Mouse (Mus musculus) layer of hippocampus, adult 18-20 months (tissue): ENCODE results near the gene Scarf2. TPM values are rescaled to one million over a fixed set of nuclear protein-coding genes. Genes with fewer than 3 reads are reported as not detected.

Source experiments
- DNase-seq, 2 experiments: peaks; one replicate each; pipeline ENCODE4 v3.0.0; 2022; ENCODE audit warnings: low spot score in 2 of 2
- total RNA-seq, 2 experiments: library from RNA; stranded (reverse); gene quantifications; 2 replicates each; pipeline ENCODE4 v1.2.3; 2021

The Scarf2 gene
- total RNA-seq, 2 experiments from 2014 or later, result 1.5 to 2.5 TPM

GRCm38 (mm10) chr16:17798321-17799180 is 1.5 kb downstream of the Scarf2 start:
- no peak for DNase-seq

GRCm38 (mm10) chr16:17799584-17799983 is 2.5 kb downstream of the Scarf2 start:
- no peak for DNase-seq

- no peak for DNase-seq
Observed at GRCm38 (mm10) chr16:17801777-17802455, 4.8 kb downstream of the Scarf2 start.

GRCm38 (mm10) chr16:17802456-17802838 is 5.4 kb downstream of the Scarf2 start:
- DNase-seq, result no peak

GRCm38 (mm10) chr16:17802839-17803674 is 6.0 kb downstream of the Scarf2 start:
- DNase-seq, result peak in 1 of 2 experiments; percentile 45

- DNase-seq, result no peak
Observed at GRCm38 (mm10) chr16:17803675-17804448, 6.8 kb downstream of the Scarf2 start.

- no peak for DNase-seq
Observed at GRCm38 (mm10) chr16:17804449-17804912, 7.4 kb downstream of the Scarf2 start.

GRCm38 (mm10) chr16:17804982-17805381 is 7.9 kb downstream of the Scarf2 start:
- no peak for DNase-seq

- peak in 1 of 2 experiments; percentile 47 for DNase-seq
Observed at GRCm38 (mm10) chr16:17806581-17807191, 9.6 kb downstream of the Scarf2 start.

GRCm38 (mm10) chr16:17807192-17808009 is 10.3 kb downstream of the Scarf2 start:
- DNase-seq, result peak; percentile 88 to 92

GRCm38 (mm10) chr16:17809125-17809524 is 12.0 kb downstream of the Scarf2 start:
- DNase-seq, result no peak

GRCm38 (mm10) chr16:17809711-17810110 is 12.6 kb downstream of the Scarf2 start:
- no peak for DNase-seq

GRCm38 (mm10) chr16:17812120-17812519 is 15.0 kb downstream of the Scarf2 start:
- peak in 1 of 2 experiments; percentile 60 for DNase-seq

- no peak for DNase-seq
Observed at GRCm38 (mm10) chr16:17813173-17813572, 16.1 kb downstream of the Scarf2 start.

GRCm38 (mm10) chr16:17815411-17816402 is 18.6 kb downstream of the Scarf2 start:
- DNase-seq, result peak; percentile 51 to 76

GRCm38 (mm10) chr16:17816528-17816927 is 19.4 kb downstream of the Scarf2 start:
- DNase-seq, result no peak

- DNase-seq, result no peak
Observed at GRCm38 (mm10) chr16:17826500-17826899, 29.4 kb downstream of the Scarf2 start.

- no peak for DNase-seq
Observed at GRCm38 (mm10) chr16:17828229-17828628, 31.1 kb downstream of the Scarf2 start.
